Mouse (Mus musculus) liver, embryonic 14.5 days (tissue): ENCODE measurements around the gene Fam151a. TPM values are rescaled to one million over a fixed set of nuclear protein-coding genes. Genes with fewer than 3 reads are reported as not detected.
"Not testable (repeated sequence)": the region's sequence is repeated elsewhere in the genome, so short reads cannot be mapped to it uniquely, and the experiment has no call there.

ENCODE experiments used
- ATAC-seq: fragments of 200-750 bp; cut with Nextera tagmentation; 2 replicates; pipeline ENCODE4 v1.8.0; 2017; ENCODE audit warnings: moderate number of reproducible peaks, mild to moderate bottlenecking, moderate library complexity; ENCODE audit not compliant: insufficient read depth
- DNase-seq, 3 experiments: peaks; one replicate each; pipeline ENCODE4 v3.0.0-alpha.2; 2012 to 2013; ENCODE audit warnings: low read depth in 3 of 3, low spot score in 3 of 3
- H3K27ac ChIP-seq: fragments of 300-500 bp; sonication (generic); 2 replicates; pipeline ENCODE4 v1.5.1; 2014; ENCODE audit warnings: moderate library complexity, mild to moderate bottlenecking, control low read depth, inconsistent platforms
- H3K27me3 ChIP-seq: fragments of 300-500 bp; sonication (generic); 2 replicates; pipeline ENCODE4 v1.6.1; 2014; ENCODE audit warnings: mild to moderate bottlenecking, low read length, moderate library complexity; ENCODE audit not compliant: control insufficient read depth, insufficient read depth
- H3K36me3 ChIP-seq: fragments of 300-500 bp; sonication (generic); replicated peaks from 2 replicates; pipeline ENCODE4 v1.6.1; 2014; ENCODE audit warnings: low read depth; ENCODE audit not compliant: control insufficient read depth, insufficient read depth
- H3K4me1 ChIP-seq, 2 experiments: fragments of 200-500 bp in 1 of 2; fragments of 300-500 bp in 1 of 2; sonication (generic) in 1 of 2; replicated peaks; 2 replicates each; pipeline ENCODE4 v1.6.1; 2012 to 2014; ENCODE audit warnings: antibody characterized with exemption in 1 of 2, inconsistent platforms in 1 of 2, low read length in 1 of 2; ENCODE audit not compliant: control insufficient read depth in 2 of 2, insufficient read depth in 2 of 2
- H3K4me2 ChIP-seq: fragments of 300-500 bp; sonication (generic); 2 replicates; pipeline ENCODE4 v1.6.1; 2014; ENCODE audit warnings: low read depth, mild to moderate bottlenecking, control low read depth, moderate library complexity
- H3K4me3 ChIP-seq, 2 experiments: fragments of 200-500 bp in 1 of 2; fragments of 300-500 bp in 1 of 2; sonication (generic) in 1 of 2; 2 replicates each; pipeline ENCODE4 v1.5.1; 2012 to 2014; ENCODE audit warnings: low read depth in 2 of 2, low read length in 2 of 2, mild to moderate bottlenecking in 2 of 2, control low read depth in 1 of 2, inconsistent platforms in 1 of 2, moderate library complexity in 1 of 2; ENCODE audit not compliant: insufficient read depth in 1 of 2
- H3K9ac ChIP-seq: fragments of 300-500 bp; sonication (generic); replicated peaks from 2 replicates; pipeline ENCODE4 v1.6.1; 2014; ENCODE audit warnings: mild to moderate bottlenecking, control low read depth, moderate library complexity
- H3K9me3 ChIP-seq: fragments of 300-500 bp; sonication (generic); 2 replicates; pipeline ENCODE4 v1.6.1; 2016; ENCODE audit warnings: low read length, mixed read lengths; ENCODE audit not compliant: control insufficient read depth
- CTCF ChIP-seq: IDR thresholded peaks from 2 replicates; pipeline ENCODE4 v1.5.1; 2016; ENCODE audit warnings: antibody characterized with exemption, low read depth, control low read depth
- EP300 ChIP-seq: IDR thresholded peaks from 2 replicates; pipeline ENCODE4 v1.6.1; 2016; ENCODE audit warnings: antibody characterized with exemption, low read depth
- WGBS: fragments of 180-500 bp; shearing (Covaris S2); extraction: QIAGEN DNeasy Blood & Tissue Kit; methylation state at CpG from one replicate; pipeline ENCODE4 v1.1.7; 2014; ENCODE audit not compliant: insufficient replicate concordance; 5-methylcytosine and 5-hydroxymethylcytosine counted together
- polyA plus RNA-seq, 2 experiments: library from polyadenylated mRNA; depleted of rRNA in 1 of 2; stranded (reverse) in 1 of 2; unstranded in 1 of 2; fragments of >200 nt; fragmentation: Nextera tagmentation in 1 of 2; extraction: Ambion mirVana in 1 of 2; gene quantifications; 2 replicates each; pipeline versions ENCODE4 v1.2.1 to v1.2.3; 2012 to 2014

Gene Fam151a
- polyA plus RNA-seq, 2 experiments = 0.03 TPM; not detected in 1

GRCm38 (mm10) chr4:106787830-106788229 is 54.1 kb downstream of the Fam151a start:
- 20% methylated on average over 7 of the region's 7 CpGs for WGBS
- H3K4me1 ChIP-seq = peaks cover 22 to 32% of the 10 kb centered on the region in 2 experiments
- no peaks in the 10 kb centered on the region for H3K36me3 ChIP-seq
- no peak overlapping the region for H3K4me3 ChIP-seq
- TF ChIP-seq CTCF = no peak
- no peak for TF ChIP-seq EP300
- no peak for DNase-seq
- no peak overlapping the region for H3K4me2 ChIP-seq
- H3K27ac ChIP-seq = no peak overlapping the region
- H3K27me3 ChIP-seq = no peaks in the 10 kb centered on the region
- no peak for ATAC-seq
- no peaks in the 10 kb centered on the region for H3K9me3 ChIP-seq
- H3K9ac ChIP-seq = no peak overlapping the region

- ATAC-seq = no peak
- TF ChIP-seq CTCF (no peak), EP300 (no peak)
- H3K27ac ChIP-seq = no peak overlapping the region
- H3K9ac ChIP-seq = no peak overlapping the region
- H3K4me3 ChIP-seq = no peak overlapping the region
- no peak overlapping the region for H3K4me2 ChIP-seq
- H3K4me1 ChIP-seq = peaks cover 29 to 39% of the 10 kb centered on the region in 2 experiments
- H3K36me3 ChIP-seq = no peaks in the 10 kb centered on the region
- WGBS = 72% methylated on average over 11 of the region's 11 CpGs
- DNase-seq = no peak
- no peaks in the 10 kb centered on the region for H3K27me3 ChIP-seq
- H3K9me3 ChIP-seq = no peaks in the 10 kb centered on the region
Observed at GRCm38 (mm10) chr4:106788627-106789026, 54.9 kb downstream of the Fam151a start.

GRCm38 (mm10) chr4:106789705-106790104 is 56.0 kb downstream of the Fam151a start:
- Histone ChIP-seq H3K27ac (no peak overlapping the region), H3K9ac (no peak overlapping the region), H3K4me2 (no peak overlapping the region), H3K4me1 (peaks cover 34 to 46% of the 10 kb centered on the region in 2 experiments), H3K27me3 (no peaks in the 10 kb centered on the region), H3K36me3 (no peaks in the 10 kb centered on the region), H3K4me3 (no peak overlapping the region), H3K9me3 (no peaks in the 10 kb centered on the region)
- no peak for DNase-seq
- WGBS = 70% methylated on average over 9 of the region's 9 CpGs
- no peak for ATAC-seq
- TF ChIP-seq EP300 (no peak), CTCF (no peak)

- not testable (repeated sequence) for H3K27me3 ChIP-seq, H3K9ac ChIP-seq, ATAC-seq, H3K9me3 ChIP-seq, H3K4me2 ChIP-seq, DNase-seq, H3K27ac ChIP-seq, H3K4me3 ChIP-seq, H3K36me3 ChIP-seq
- peaks cover 38 to 51% of the 10 kb centered on the region in 2 experiments for H3K4me1 ChIP-seq
- 71% methylated on average over 5 of the region's 5 CpGs for WGBS
Observed at GRCm38 (mm10) chr4:106790218-106790617, 56.5 kb downstream of the Fam151a start.

- peak; percentile 28; the same call in 1 of the 2 replicates for ATAC-seq
- Histone ChIP-seq H3K27ac (peak overlapping the region; percentile 46), H3K36me3 (no peaks in the 10 kb centered on the region), H3K9me3 (no peaks in the 10 kb centered on the region), H3K9ac (peak overlapping the region; percentile 21; the same call in 1 of the 2 replicates), H3K4me2 (peak overlapping the region; percentile 32), H3K4me3 (no peak overlapping the region), H3K27me3 (no peaks in the 10 kb centered on the region), H3K4me1 (peaks cover 38 to 51% of the 10 kb centered on the region in 2 experiments)
- no peak for DNase-seq
- TF ChIP-seq EP300 (no peak), CTCF (no peak)
- 82% methylated on average over 1 of the region's 1 CpGs for WGBS
Observed at GRCm38 (mm10) chr4:106790938-106791337, 57.2 kb downstream of the Fam151a start.
